Mouse (Mus musculus): Measurements from ENCODE around the gene Ces2a.

Ces2a gene

DNA sequence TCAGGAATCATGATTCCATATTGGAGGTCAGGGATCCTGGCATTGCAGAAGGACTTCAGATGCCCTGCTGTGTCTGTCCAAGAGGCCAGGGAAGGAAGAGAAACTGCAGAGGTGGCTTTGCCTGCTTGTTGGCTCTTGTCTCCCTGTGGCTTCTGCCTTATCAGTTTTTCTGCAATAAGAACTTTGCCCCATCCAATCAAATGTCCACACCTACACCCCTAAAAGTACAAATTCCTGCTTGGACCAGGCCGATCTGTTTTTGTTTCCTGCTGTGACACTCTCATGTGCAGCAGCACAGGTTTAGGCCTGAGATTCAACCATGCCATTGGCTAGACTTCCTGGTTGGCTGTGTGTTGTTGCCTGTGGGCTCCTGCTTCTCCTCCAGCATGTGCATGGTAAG is at the start of gene Ces2a:
TSS of gene Ces2a (plus strand) at position 251 of the 400 bp plus-strand sequence.
- in situ Hi-C loops (cut with MboI, MseI): no loop called here

DNA sequence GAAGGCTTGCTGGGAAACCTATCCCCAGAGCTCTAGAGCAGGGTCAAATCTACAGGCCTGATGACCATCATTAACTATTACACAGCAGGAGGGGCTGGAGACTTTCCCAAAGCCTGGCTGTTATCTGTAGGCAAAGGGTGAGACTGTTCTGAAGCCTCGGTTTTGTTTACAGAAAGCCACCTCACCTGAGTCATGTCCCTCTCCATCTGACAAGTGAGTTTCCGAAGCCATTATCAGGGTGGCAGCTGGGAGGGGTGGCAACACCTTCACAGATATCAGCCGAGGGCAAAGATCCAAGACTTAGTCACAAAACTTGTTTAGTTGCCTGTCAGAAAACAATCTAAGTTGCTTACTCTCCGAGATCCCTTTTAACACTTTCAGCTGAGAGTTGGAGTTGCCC is 45.4 kb upstream of the Ces2a start:
- in situ Hi-C loops (cut with MboI, MseI): no loop called here

DNA sequence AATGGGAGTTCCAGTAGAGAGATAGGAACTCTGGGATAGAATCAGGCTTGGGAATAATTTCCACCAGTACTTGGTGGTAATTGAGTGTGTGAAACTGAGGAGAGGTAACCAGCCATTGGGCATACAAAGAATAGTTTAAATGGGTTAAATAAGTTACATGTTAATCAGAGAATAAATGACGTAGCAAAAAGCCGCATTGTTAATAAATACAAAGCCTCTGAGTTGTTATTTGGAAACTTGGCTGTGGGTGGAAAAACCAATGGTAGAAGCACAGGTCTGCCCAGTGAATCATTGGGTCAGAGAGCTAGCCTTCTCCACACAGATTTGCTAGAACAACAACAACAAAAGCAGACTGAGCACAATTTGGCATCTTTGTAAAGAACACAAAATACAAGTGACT is 35.2 kb upstream of the Ces2a start:
- in situ Hi-C loops (cut with MboI, MseI): no loop called here

DNA sequence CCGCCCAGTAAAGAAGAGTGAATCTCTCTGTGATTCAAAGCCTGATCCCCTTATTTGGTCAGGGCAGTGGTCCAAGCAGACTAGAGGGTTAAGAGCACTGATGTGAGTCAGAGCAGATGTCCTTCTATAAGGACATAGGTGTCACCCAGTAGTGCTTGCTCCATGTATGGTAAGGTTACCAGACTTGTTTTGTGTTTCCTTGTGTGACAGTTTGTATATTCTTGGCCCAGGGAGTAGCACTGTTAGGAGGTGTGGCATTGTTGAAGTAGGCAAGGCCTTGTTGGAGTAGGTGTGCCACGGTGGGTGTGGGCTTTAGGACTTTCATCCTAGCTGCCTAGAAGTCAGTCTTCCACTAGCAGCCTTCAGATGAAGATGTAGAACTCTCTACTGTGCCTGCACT is 31.9 kb upstream of the Ces2a start:
- in situ Hi-C loops (cut with MboI, MseI): no loop called here

DNA sequence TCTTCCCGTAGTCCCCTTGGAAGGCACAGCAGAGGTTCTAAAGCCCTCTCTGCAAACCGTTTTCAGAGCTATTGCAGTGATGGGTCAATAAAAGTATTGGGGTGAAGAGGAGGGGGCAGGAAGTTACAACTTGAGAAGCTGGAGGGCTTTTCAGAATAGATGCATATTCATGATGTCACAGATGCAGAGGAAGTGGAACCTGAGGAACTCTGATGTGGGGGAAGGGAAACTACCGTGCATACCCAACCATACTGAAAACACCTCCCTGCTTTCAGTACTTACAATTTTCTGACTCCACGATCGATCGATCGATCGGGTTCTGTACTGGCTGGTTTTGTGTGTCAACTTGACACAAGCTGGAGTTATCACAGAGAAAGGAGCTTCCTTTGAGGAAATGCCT is 12.6 kb upstream of the Ces2a start:
- in situ Hi-C loops (cut with MboI, MseI): no loop called here

DNA sequence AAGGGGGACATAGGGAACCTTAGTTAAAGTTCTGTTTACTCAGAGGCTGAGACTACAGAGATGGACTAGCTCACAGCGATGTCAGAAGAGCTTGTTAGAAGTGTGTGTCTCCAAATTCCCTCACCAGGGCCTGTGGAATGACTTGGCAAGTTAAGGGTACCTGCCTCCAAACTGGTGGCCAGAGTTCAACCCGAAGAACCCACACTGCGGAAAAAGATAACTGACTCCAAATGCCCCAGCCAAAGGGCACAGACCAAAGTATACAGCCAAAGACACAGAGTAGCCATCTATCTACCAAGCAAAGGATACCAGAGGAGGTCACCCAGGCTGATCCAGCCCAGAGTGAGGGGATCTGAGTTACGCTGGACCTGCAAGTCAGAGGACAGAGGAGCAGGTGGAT is 2.4 kb upstream of the Ces2a start:
- in situ Hi-C loops (cut with MboI, MseI): no loop called here

DNA sequence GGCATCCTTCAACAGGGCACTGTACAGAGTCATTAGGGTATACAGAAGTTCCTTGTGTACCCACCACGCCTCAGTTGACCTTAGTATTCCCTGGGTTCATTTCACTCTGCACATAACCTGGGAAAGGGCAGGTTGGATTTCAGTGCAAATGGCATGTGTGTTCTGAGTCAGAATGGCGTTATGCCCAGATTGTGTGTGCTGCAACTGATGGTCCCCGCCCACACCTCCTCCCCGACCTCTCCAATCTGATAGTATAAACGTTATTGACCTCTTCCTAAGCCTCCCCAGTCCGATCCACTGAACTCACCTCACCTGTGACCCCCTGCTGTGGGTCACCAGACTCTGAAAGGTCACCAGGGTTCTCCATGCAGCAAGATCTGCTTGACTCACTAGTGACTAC is 1.8 kb upstream of the Ces2a start:
- in situ Hi-C loops (cut with MboI, MseI): no loop called here

DNA sequence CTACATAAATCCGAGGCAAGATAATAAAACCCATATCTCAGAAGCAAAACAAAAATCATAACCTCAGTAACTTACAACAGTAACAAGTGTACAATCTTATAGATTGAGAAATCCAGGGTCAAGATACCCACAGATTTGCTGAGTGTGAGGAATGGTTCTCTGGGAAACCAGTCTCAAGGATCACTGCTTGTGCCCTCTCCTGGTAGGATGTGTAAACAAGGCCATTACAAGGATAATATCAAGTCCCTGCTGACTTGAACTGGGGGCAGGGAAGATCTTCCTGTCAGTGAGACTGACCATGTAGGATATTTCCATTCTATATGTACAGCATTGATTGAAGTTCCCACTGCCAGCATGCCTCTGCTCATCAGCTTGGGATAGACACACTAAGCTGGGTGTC is 8.2 kb downstream of the Ces2a start:
- in situ Hi-C loops (cut with MboI, MseI): loop anchor here (5.0 kb wide), 1 partner anchor 65 kb away; no protein-coding TSS in a partner anchor

DNA sequence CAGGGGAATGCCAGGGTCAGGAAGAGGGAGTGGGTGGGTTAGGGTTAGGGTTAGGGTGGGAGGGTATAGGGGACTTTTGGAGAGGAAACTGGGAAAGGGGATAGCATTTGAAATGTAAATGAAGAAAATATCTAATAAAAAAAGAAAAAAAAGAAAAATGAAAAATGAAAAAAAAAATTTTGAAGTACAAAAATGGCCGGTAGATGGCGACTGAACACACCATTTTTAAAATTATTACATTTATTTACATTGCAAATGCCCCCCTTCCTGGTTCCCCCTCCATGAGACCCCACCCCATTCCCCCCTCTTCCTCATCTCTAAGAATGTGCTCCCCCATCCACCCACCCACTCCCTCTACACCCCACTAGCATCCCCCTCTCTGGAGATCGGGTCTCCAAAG is 9.6 kb downstream of the Ces2a start:
- in situ Hi-C loops (cut with MboI, MseI): loop anchor here (5.0 kb wide), 1 partner anchor 66 kb away; no protein-coding TSS in a partner anchor

DNA sequence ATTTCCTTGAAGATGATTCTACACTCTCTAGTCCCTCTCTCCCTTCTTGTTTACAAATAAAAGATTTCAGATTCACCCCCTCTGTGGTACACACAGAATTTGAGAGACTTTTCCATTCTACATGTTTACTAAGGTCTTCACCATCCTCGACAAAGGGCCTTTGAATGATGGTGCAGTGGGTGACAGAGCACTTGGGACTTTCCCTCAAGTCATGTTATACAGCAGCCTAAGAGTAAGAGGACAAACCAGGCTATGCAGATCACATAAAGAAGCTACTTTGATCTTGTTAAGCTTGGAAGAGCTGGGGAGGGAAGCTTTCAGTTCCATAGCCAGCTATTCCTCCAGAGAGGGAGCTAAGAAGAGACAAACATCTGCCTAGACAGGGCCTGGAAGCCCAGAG is 19.0 kb downstream of the Ces2a start:
- in situ Hi-C loops (cut with MboI, MseI): loop anchor here (25.0 kb wide), 1 partner anchor 1316 kb away; no protein-coding TSS in a partner anchor

DNA sequence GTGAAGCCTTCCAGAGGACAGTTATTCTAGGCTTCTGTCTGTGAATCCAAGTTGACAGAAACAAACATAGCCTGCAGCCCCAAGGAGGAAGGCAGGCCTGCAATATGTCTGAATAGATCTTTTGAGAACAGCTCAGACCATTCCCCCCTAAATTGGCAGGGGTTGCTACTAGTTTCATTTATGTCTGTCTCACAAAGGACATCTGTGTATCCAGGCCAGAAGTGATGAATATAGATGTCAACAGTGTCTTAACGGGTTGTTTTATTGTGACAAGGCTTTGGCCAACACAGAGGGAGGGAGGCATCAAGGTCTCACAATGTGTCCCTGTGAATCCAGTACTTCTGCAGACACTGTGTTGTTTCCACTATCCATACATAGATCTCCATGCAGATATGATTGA is 23.8 kb downstream of the Ces2a start:
- in situ Hi-C loops (cut with MboI, MseI): loop anchor here (25.0 kb wide), 1 partner anchor 1320 kb away; no protein-coding TSS in a partner anchor

DNA sequence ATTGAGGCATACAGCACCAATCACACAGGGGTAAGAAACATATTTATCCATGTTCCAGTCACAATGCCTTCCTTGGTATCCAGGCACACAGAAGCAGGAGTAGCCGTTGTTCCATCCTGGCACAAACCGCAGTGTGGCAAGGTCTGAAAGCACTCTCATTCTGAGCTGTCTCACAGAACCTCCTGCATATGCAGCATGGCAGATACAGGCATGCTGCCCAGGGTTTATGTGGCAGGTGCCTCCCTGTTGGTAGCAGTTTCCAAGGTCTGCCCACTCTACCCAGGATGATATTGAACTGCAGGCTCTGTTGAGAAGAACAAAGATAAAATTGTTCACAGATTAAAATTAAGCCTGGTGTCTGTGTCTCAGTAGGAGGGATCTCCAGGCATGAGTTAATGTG is 24.4 kb downstream of the Ces2a start:
- in situ Hi-C loops (cut with MboI, MseI): loop anchor here (25.0 kb wide), 1 partner anchor 1321 kb away; no protein-coding TSS in a partner anchor

DNA sequence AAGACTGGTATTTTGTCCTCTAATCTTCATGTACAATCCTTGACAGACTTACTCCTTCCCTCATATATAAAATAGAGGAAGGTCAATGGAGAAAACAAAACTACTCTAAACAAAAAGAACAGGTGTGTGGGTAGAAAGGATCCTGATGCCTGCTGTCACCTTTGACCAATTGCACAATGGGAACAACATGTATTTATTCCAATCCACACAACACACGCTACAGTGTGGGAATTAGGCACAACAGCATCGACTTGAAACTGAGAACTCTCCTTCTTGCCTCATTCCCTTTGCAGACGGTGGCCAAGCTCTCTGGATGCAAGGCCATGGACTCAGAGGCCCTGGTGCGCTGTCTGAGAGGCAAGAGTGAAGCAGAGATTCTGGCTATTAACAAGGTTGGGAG is 27.3 kb downstream of the Ces2a start:
- in situ Hi-C loops (cut with MboI, MseI): loop anchor here (25.0 kb wide), 1 partner anchor 1324 kb away; no protein-coding TSS in a partner anchor

DNA sequence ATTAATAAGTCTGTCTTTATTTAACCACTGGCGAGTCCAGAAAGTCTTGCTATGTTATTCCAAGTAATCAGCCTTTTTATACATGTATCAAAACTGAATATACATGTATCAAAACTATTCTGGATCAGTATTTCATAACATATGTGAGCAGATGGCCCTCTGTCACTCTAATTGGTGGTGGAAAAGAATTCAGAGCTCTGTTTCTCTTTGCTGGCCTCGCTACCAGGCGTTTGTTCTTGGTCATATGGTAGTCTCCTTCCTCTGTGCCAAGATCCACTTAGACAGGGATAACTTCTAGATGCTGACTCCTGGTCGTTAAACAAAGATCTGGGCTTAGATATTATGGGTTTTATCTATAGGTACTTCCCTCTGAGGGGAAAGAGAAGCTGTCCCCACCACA is 32.7 kb downstream of the Ces2a start:
- in situ Hi-C loops (cut with MboI, MseI): loop anchor here (25.0 kb wide), 1 partner anchor 1329 kb away; no protein-coding TSS in a partner anchor

DNA sequence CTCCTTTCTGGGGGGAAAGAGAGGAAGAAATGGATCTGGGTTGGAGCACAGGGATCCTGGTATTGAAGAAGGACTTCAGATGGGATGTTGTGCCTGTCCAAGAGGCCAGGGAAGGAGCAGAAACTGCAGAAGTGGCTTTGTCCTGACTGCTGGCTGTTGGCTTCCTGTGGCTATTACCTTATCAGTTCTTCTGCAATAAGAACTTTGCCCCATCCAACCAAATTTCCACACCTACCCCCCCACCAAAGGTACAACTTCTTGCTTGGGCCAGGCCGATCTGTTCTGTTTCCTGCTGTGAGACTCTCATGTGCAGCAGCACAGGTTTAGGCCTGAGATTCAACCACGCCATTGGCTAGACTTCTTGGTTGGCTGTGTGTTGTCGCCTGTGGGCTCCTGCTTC is 36.6 kb downstream of the Ces2a start:
- in situ Hi-C loops (cut with MboI, MseI): loop anchor here (25.0 kb wide), 1 partner anchor 1333 kb away; no protein-coding TSS in a partner anchor

DNA sequence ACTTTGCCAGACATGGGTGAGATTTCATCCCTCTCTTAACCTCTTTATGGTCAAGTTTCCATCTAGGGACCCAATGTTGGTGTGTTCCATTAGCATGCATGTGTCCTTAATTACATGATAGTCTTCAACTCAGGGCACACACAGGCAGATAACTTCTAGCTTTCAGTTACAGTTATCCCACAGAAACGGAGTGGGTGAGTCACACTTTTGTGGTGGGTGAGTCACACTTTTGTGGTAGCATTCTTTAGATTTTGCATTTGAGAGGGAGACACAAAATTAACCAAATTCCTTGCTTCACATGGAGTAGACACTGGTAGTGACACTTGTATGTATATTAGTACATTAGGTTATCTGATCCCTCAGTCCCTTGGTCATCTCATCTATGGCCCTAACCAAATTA is 53.2 kb downstream of the Ces2a start:
- in situ Hi-C loops (cut with MboI, MseI): no loop called here

DNA sequence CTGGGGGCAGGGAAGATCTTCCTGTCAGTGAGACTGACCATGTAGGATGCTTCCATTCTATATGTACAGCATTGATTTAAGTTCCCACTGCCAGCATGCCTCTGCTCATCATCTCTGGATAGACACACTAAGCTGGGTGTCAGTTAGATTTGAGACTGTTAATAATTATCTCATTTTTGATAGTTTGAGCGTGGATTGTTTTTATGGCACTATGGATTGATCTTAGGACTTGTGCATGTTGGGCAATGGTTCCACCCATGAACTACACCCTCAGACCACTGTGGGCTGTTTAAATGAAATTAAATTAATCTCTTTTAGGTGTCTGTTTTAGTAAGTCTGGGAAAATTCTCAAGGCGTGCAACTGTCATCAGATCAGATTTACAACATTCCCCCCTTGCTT is 55.1 kb downstream of the Ces2a start:
- in situ Hi-C loops (cut with MboI, MseI): no loop called here

DNA sequence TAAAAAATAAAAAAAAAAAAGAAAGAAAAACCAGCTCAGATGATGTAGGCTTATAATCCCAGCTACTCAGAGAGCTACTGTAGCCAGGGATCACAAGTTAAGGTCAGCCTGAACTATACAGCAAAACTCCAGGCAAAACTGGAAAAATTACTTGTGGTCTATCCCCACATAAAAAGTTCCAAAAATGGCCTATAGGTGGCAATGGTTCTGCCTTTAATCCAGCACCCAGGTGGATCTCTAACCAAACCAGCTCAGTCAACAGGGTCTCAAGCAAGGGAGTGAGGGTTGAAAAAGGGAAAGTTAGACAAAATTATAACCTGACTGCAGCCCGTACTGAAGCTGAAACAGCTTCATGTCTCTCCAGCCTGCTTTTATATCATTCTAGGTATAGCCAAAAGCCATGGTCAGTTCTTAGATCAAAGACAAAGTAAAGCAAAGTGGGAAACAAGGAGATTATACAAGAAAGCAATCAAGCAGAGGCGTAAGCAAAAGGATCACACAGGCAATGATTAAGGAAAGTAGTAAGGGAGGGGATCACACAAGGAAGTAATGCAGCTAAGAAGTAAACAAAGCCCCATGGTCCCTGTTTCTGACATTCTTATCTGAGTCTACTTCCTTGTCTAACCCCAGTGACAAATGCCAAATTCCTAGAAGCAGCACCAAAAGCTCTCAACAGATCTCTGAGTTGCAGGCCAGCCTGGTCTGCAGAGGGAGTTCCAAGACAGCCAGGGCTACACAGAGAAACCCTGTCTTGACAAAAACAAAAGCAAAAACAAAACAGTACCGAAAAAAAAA is 56.3 kb downstream of the Ces2a start:
- in situ Hi-C loops (cut with MboI, MseI): no loop called here
